Mouse (Mus musculus) megakaryocyte, embryonic 14.5 days (primary cell): ENCODE measurements around the gene A530016L24Rik.

Source experiments
- FLI1 ChIP-seq: IDR thresholded peaks from 2 replicates; pipeline ENCODE4 v1.6.1; 2012; ENCODE audit warnings: low read length, inconsistent platforms, mixed read lengths
- GATA1 ChIP-seq: IDR thresholded peaks from 3 replicates; pipeline ENCODE4 v1.6.1; 2012; ENCODE audit warnings: mixed read lengths, low read length, inconsistent platforms, borderline replicate concordance

DNA sequence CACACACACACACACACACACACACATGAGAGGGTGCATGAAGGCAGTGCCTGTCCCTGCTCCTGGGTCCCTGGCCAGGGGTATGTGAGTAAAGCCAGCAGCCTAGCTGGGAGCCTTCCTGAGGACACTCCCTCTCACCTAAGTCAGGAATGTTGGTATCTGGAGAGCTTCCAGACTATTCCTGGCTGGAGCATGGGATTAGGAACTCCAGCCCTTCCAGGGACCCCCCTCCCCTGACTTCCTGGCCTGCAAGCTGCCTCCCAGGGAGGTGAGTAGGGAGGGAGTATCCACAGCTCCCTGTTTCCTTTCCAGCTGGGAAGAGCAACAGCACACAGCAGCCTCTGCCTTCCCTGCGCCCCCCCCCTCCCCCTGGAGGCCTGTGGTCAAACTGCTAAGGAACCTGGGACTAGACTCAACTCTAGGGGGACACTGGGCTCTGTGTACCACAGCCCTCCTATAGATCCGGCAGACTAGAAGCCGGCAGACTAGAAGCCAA, 1.2 kb downstream of the A530016L24Rik start:
- no peak for TF ChIP-seq GATA1
- no peak for TF ChIP-seq FLI1
